Mouse (Mus musculus) intestine, embryonic 15.5 days (tissue): ENCODE data around the gene Ptprk. TPM values are rescaled to one million over a fixed set of nuclear protein-coding genes. Genes with fewer than 3 reads are reported as not detected.
A peak's percentile ranks its signal among the peaks of the same experiment; 100 is the strongest.

Source experiments
- ATAC-seq: fragments of 200-750 bp; cut with Nextera tagmentation; 2 replicates; pipeline ENCODE4 v1.8.0; 2017; ENCODE audit warnings: moderate TSS enrichment, moderate library complexity
- H3K27ac ChIP-seq: fragments of 300-500 bp; sonication (generic); 2 replicates; pipeline ENCODE4 v1.5.1; 2015; ENCODE audit warnings: mild to moderate bottlenecking, inconsistent platforms
- H3K27me3 ChIP-seq: fragments of 300-500 bp; sonication (generic); replicated peaks from 2 replicates; pipeline ENCODE4 v1.6.1; 2015; ENCODE audit warnings: inconsistent platforms
- H3K36me3 ChIP-seq: fragments of 300-500 bp; sonication (generic); 2 replicates; pipeline ENCODE4 v1.6.1; 2015; ENCODE audit warnings: inconsistent platforms
- H3K4me1 ChIP-seq: fragments of 300-500 bp; sonication (generic); replicated peaks from 2 replicates; pipeline ENCODE4 v1.6.1; 2015; ENCODE audit warnings: inconsistent platforms
- H3K4me2 ChIP-seq: fragments of 300-500 bp; sonication (generic); replicated peaks from 2 replicates; pipeline ENCODE4 v1.6.1; 2015; ENCODE audit warnings: mild to moderate bottlenecking, inconsistent platforms
- H3K4me3 ChIP-seq: fragments of 300-500 bp; sonication (generic); replicated peaks from 2 replicates; pipeline ENCODE4 v1.5.1; 2015; ENCODE audit warnings: inconsistent platforms
- H3K9ac ChIP-seq: fragments of 300-500 bp; sonication (generic); 2 replicates; pipeline ENCODE4 v1.6.1; 2015; ENCODE audit warnings: inconsistent platforms
- H3K9me3 ChIP-seq: fragments of 300-500 bp; sonication (generic); 2 replicates; pipeline ENCODE4 v1.6.1; 2016; ENCODE audit warnings: inconsistent platforms
- WGBS: fragments of 180-500 bp; shearing (Covaris S2); methylation state at CpG from one replicate; pipeline ENCODE4 v1.1.7; 2015; 5-methylcytosine and 5-hydroxymethylcytosine counted together
- polyA plus RNA-seq: library from polyadenylated mRNA; unstranded; fragments of >200 nt; fragmentation: Nextera tagmentation; extraction: Ambion mirVana; gene quantifications from 2 replicates; pipeline ENCODE4 v1.2.1, GENCODE M21; 2015

The Ptprk gene
- polyA plus RNA-seq, 1 experiment from 2014 or later: 35.6 TPM

GRCm38 (mm10) chr10:28492206-28492605, 417.6 kb downstream of the Ptprk start:
- no peak for ATAC-seq
- Histone ChIP-seq H3K4me3 (no peak overlapping the region), H3K4me2 (no peak overlapping the region), H3K9ac (no peak overlapping the region), H3K27ac (no peak overlapping the region), H3K27me3 (no peaks in the 10 kb centered on the region), H3K4me1 (no peaks in the 10 kb centered on the region), H3K36me3 (no peaks in the 10 kb centered on the region), H3K9me3 (no peaks in the 10 kb centered on the region)
- 74% methylated on average over 9 of the region's 9 CpGs for WGBS

DNA sequence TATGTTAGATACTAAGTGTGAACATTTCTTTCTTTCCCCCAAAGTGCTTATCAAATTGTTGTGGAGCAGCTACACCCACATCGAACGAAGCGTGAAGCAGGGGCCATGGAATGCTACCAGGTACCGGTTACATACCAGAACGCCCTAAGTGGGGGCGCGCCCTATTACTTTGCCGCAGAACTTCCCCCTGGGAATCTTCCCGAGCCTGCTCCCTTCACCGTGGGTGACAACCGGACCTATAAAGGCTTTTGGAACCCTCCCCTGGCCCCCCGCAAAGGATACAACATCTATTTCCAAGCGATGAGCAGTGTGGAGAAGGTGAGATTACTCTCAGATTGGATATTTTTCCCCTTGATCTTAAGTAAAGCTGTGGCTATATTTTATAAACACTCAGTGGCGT, 418.2 kb downstream of the Ptprk start:
- Histone ChIP-seq H3K9ac (no peak overlapping the region), H3K4me2 (no peak overlapping the region), H3K9me3 (no peaks in the 10 kb centered on the region), H3K4me3 (no peak overlapping the region), H3K36me3 (no peaks in the 10 kb centered on the region), H3K27ac (no peak overlapping the region), H3K27me3 (no peaks in the 10 kb centered on the region), H3K4me1 (no peaks in the 10 kb centered on the region)
- 55% methylated on average over 14 of the region's 14 CpGs for WGBS
- ATAC-seq: no peak

DNA sequence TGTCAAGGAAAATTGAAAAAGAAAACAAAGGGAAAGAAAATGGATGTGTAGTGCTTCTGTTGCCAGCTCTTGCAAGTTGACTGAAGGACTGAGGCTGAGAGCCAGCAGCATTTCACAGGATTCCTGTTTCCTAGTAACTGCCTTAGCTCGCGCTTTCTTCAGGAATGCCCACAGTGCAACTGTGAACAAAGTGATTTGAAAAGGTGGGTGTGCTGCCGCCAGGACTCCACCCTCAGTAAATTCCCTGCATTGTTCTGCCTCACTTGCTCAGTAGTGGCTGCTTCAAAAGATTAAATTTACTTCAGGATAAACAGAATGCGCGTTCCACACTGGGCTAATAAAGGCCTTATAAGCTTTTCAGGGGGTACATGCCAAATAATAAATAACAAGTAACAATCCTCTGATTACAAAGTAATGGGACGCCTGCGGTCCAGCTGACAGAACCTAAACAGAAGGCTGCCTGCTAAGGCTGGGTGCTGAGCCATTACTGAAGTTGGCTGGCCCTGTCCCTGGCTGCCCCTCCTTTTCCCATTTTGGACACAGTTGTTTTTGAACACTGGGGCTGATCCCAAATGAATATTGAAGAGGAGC, 418.7 kb downstream of the Ptprk start:
- Histone ChIP-seq H3K4me1 (no peaks in the 10 kb centered on the region), H3K36me3 (no peaks in the 10 kb centered on the region), H3K27me3 (no peaks in the 10 kb centered on the region), H3K27ac (no peak overlapping the region), H3K4me3 (no peak overlapping the region), H3K4me2 (no peak overlapping the region), H3K9ac (no peak overlapping the region), H3K9me3 (no peaks in the 10 kb centered on the region)
- no peak for ATAC-seq
- WGBS: 55% methylated on average over 7 of the region's 7 CpGs

GRCm38 (mm10) chr10:28497791-28498190, 423.2 kb downstream of the Ptprk start:
- no peaks in the 10 kb centered on the region for H3K9me3 ChIP-seq
- no peaks in the 10 kb centered on the region for H3K36me3 ChIP-seq
- H3K4me1 ChIP-seq: no peaks in the 10 kb centered on the region
- H3K9ac ChIP-seq: no peak overlapping the region
- no peak overlapping the region for H3K27ac ChIP-seq
- ATAC-seq: no peak
- H3K4me2 ChIP-seq: no peak overlapping the region
- H3K4me3 ChIP-seq: no peak overlapping the region
- no peaks in the 10 kb centered on the region for H3K27me3 ChIP-seq
- 86% methylated on average over 1 of the region's 1 CpGs for WGBS

GRCm38 (mm10) chr10:28498504-28498903, 423.9 kb downstream of the Ptprk start:
- H3K27me3 ChIP-seq: no peaks in the 10 kb centered on the region
- H3K9ac ChIP-seq: no peak overlapping the region
- H3K9me3 ChIP-seq: no peaks in the 10 kb centered on the region
- ATAC-seq: no peak
- 83% methylated on average over 3 of the region's 3 CpGs for WGBS
- no peaks in the 10 kb centered on the region for H3K4me1 ChIP-seq
- no peak overlapping the region for H3K4me3 ChIP-seq
- H3K4me2 ChIP-seq: no peak overlapping the region
- no peak overlapping the region for H3K27ac ChIP-seq
- H3K36me3 ChIP-seq: no peaks in the 10 kb centered on the region

- H3K9ac ChIP-seq: no peak overlapping the region
- ATAC-seq: no peak
- H3K36me3 ChIP-seq: no peaks in the 10 kb centered on the region
- H3K9me3 ChIP-seq: no peaks in the 10 kb centered on the region
- no peak overlapping the region for H3K4me2 ChIP-seq
- no peak overlapping the region for H3K4me3 ChIP-seq
- H3K27me3 ChIP-seq: no peaks in the 10 kb centered on the region
- H3K4me1 ChIP-seq: no peaks in the 10 kb centered on the region
- 76% methylated on average over 2 of the region's 2 CpGs for WGBS
- no peak overlapping the region for H3K27ac ChIP-seq
Measured at GRCm38 (mm10) chr10:28513601-28514000, 439.0 kb downstream of the Ptprk start.

DNA sequence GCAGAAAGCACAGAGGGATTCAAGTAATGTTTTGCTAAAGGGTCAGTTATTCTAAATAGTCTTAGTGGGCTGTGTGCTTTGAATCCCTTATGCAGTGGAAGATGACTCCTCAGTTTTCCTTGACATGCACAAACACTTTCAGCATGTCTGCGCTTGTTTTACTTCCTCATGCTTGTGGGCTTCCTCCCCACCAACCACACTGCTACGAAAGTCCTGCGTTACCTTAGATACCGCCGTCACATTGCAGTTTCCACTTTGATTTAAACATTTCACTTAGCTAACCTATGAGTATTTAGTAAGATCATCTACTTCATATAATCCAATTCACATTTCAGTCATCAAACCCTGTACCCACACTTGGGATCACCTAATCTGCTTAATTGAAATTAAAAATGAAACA, 441.5 kb downstream of the Ptprk start:
- Histone ChIP-seq H3K4me2 (no peak overlapping the region), H3K27ac (no peak overlapping the region), H3K9me3 (no peaks in the 10 kb centered on the region), H3K36me3 (no peaks in the 10 kb centered on the region), H3K9ac (no peak overlapping the region), H3K27me3 (no peaks in the 10 kb centered on the region), H3K4me3 (no peak overlapping the region), H3K4me1 (no peaks in the 10 kb centered on the region)
- 78% methylated on average over 5 of the region's 5 CpGs for WGBS
- no peak for ATAC-seq

- H3K4me1 ChIP-seq: no peaks in the 10 kb centered on the region
- H3K4me3 ChIP-seq: no peak overlapping the region
- H3K9me3 ChIP-seq: no peaks in the 10 kb centered on the region
- no peak for ATAC-seq
- H3K4me2 ChIP-seq: no peak overlapping the region
- no peaks in the 10 kb centered on the region for H3K36me3 ChIP-seq
- 68% methylated on average over 3 of the region's 3 CpGs for WGBS
- H3K27me3 ChIP-seq: no peaks in the 10 kb centered on the region
- H3K27ac ChIP-seq: no peak overlapping the region
- no peak overlapping the region for H3K9ac ChIP-seq
Measured at GRCm38 (mm10) chr10:28518297-28518696, 443.7 kb downstream of the Ptprk start.

DNA sequence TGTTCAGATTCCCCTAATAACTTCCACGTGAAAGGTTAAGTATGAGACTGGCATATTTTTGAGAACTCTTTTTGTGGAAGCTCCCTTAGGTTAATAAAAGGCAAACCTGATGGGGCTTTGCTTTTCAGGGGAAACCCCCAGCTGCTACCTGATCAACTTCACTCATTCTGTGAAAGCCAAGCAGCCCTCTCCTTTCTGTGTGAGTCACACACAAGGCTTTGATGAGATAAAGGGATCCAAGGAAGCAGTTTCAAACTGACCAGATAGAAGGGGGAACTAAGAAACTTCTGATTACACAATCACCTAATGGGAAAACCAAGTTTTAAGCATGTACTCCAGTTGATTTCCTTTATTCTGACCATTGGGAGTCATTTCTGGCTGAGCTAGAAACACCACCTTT, 445.2 kb downstream of the Ptprk start:
- WGBS: 82% methylated on average over 1 of the region's 1 CpGs
- Histone ChIP-seq H3K9me3 (no peaks in the 10 kb centered on the region), H3K9ac (no peak overlapping the region), H3K27ac (no peak overlapping the region), H3K27me3 (no peaks in the 10 kb centered on the region), H3K36me3 (no peaks in the 10 kb centered on the region), H3K4me1 (no peaks in the 10 kb centered on the region), H3K4me3 (no peak overlapping the region), H3K4me2 (no peak overlapping the region)
- ATAC-seq: no peak

DNA sequence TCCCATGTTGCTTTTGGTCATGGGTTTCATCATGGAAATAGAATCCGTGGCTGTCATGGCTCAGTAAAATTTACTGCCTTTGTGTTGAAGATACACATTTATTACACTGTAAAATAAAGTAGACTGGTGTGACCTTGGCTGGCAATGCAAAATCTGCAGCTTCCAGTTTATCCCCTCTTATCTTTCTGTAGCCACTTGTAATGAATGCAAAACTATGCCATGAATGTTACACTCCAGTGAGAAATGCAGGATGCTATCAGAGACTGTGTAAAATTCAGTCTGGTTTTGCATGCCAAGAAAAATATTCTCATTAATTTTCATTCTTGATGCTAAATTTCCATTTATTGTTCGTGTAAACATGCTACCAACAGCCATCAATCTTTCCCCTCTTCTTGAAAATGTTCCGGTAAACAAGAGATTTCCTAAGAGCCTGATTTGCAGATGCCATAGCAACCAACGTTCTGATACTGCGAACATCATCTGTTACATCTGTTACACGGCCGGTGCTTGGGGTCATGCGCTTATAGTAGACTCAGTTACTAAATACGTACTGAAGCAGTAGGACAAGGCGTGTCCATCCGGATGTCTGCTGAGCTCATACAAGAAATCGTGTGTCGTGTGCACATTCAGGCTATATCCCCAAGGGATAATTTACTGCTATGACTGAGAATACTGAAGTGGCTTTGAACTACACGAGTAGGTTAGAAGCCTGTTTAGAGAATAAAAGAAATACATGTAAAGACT, 449.5 kb downstream of the Ptprk start:
- Histone ChIP-seq H3K9me3 (no peaks in the 10 kb centered on the region), H3K9ac (no peak overlapping the region), H3K4me1 (no peaks in the 10 kb centered on the region), H3K27me3 (no peaks in the 10 kb centered on the region), H3K36me3 (no peaks in the 10 kb centered on the region), H3K4me3 (no peak overlapping the region), H3K4me2 (no peak overlapping the region), H3K27ac (no peak overlapping the region)
- WGBS: 61% methylated on average over 14 of the region's 14 CpGs
- ATAC-seq: no peak

DNA sequence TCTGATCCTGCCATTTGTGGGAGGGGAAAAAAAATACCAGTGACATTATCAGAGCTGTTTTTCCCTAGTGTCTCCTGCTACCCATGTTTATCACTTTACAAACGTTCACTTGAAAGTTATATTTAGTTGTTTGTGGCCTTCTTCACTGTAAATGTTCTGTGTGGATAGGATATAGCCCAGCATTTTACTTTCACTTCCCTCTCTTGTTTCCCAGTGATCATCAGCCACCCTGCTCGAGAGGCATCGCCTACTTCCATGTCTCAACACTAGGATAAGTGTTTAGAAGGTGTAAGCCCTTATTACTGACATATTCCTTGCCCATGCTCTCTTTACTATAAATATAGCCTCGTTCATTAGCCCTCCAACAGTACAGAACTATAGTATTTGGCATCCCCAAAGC, 466.0 kb downstream of the Ptprk start:
- ATAC-seq: no peak
- Histone ChIP-seq H3K4me2 (no peak overlapping the region), H3K4me1 (no peaks in the 10 kb centered on the region), H3K9me3 (no peaks in the 10 kb centered on the region), H3K9ac (no peak overlapping the region), H3K27ac (no peak overlapping the region), H3K27me3 (no peaks in the 10 kb centered on the region), H3K36me3 (no peaks in the 10 kb centered on the region), H3K4me3 (no peak overlapping the region)
- WGBS: 79% methylated on average over 4 of the region's 4 CpGs

DNA sequence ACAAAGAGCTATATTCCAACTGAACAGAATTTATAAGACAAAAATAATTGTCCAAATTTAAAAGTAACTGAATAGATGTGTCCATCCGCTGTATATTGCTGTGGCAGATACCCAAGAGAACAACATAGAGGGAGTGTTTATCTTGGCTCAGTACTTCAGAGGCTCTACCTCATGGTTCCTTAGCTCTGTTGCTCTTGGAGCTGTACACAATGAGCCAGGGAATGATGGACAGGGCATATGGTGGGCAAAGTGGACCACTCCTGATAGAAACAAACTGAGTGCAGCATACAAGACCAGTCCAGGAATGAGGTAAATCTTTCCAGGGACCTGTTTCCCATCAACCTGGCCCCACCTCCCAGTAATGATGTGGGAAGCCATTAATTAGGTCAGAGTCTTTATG, 468.1 kb downstream of the Ptprk start:
- H3K9me3 ChIP-seq: no peaks in the 10 kb centered on the region
- WGBS: 71% methylated on average over 1 of the region's 1 CpGs
- no peak overlapping the region for H3K4me2 ChIP-seq
- H3K4me1 ChIP-seq: no peaks in the 10 kb centered on the region
- no peak overlapping the region for H3K4me3 ChIP-seq
- H3K36me3 ChIP-seq: no peaks in the 10 kb centered on the region
- no peak overlapping the region for H3K9ac ChIP-seq
- 0 out of 2 replicates have a peak, but pooled peaks have one; percentile 23 for ATAC-seq
- H3K27ac ChIP-seq: no peak overlapping the region
- H3K27me3 ChIP-seq: no peaks in the 10 kb centered on the region

GRCm38 (mm10) chr10:28550549-28550948, 475.9 kb downstream of the Ptprk start:
- H3K4me1 ChIP-seq: no peaks in the 10 kb centered on the region
- H3K9me3 ChIP-seq: no peaks in the 10 kb centered on the region
- no peak overlapping the region for H3K4me3 ChIP-seq
- 58% methylated on average over 4 of the region's 4 CpGs for WGBS
- no peaks in the 10 kb centered on the region for H3K36me3 ChIP-seq
- no peak overlapping the region for H3K27ac ChIP-seq
- H3K27me3 ChIP-seq: no peaks in the 10 kb centered on the region
- no peak overlapping the region for H3K4me2 ChIP-seq
- no peak for ATAC-seq
- H3K9ac ChIP-seq: no peak overlapping the region
